Mouse (Mus musculus): ENCODE data around the gene 4930563M21Rik. TPM values are rescaled to one million over a fixed set of nuclear protein-coding genes. Genes with fewer than 3 reads are reported as not detected.

Gene 4930563M21Rik
- polyA plus RNA-seq (2014; fragmentation: Illumina TruSeq; extraction: RNeasy Lipid Tissue Mini Kit (QIAGEN cat#74804); ENCODE audit: low read depth, low replicate concordance): not detected

DNA sequence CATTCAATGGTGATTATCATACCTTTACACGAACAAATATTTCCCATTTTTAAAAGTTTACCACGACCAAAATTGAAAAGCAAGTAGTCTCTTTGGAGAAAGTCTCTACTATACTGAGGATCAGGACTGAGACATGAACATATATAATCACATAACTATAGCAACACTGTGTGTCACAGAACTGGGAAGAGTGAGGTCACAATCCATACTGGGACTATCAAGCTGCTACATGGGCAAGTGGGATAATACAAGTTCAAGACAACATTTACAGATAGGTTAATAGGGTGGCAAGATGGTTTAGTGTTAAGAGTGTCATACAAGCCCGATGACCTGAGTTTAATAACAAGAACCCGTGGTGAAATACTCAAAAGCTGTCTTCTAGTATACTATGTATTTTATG is at the start of gene 4930563M21Rik:
4930563M21Rik (minus strand) TSS at position 101 of the 400 bp plus-strand sequence.

DNA sequence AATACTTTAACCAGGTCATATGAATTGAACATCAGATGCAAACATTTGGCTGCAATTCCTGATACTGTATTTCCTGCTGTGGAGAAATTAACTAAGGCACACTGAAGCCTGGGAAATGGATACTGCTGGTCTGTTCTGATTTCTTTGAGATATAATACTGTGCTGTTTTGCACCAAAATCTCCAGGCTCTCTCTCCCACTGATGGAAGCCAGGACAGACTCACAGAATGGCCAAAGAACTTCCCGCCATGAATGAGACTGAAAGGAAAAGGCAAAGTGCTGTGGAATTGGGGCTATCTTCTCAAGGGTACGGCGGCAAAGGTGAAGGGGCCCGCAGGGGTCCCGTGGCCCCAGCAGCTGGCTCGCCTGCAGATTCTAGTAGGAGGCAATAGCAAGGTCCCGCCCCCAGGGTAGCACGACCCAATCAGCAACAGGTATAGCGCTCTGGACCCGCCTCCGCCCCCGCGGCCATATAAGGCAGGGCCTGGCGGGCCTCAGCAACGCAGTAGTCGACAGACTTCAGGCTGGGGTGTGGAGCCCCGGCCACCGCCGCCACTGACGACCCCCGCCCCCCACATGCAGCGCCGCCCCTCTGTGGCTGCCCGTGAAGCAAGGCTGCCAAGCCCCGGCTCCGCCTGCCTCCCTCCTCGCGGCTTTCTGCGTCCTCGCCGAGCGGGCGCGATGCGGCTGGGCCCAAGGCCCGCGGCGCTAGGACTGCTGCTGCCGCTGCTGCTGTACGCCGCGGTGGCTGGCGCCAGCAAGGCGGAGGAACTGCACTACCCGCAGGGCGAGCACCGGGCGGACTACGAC is 31.2 kb upstream of the 4930563M21Rik start, which contains the start of gene Rcn2:
Rcn2 (plus strand) TSS at position 474 of the 809 bp plus-strand sequence.

DNA sequence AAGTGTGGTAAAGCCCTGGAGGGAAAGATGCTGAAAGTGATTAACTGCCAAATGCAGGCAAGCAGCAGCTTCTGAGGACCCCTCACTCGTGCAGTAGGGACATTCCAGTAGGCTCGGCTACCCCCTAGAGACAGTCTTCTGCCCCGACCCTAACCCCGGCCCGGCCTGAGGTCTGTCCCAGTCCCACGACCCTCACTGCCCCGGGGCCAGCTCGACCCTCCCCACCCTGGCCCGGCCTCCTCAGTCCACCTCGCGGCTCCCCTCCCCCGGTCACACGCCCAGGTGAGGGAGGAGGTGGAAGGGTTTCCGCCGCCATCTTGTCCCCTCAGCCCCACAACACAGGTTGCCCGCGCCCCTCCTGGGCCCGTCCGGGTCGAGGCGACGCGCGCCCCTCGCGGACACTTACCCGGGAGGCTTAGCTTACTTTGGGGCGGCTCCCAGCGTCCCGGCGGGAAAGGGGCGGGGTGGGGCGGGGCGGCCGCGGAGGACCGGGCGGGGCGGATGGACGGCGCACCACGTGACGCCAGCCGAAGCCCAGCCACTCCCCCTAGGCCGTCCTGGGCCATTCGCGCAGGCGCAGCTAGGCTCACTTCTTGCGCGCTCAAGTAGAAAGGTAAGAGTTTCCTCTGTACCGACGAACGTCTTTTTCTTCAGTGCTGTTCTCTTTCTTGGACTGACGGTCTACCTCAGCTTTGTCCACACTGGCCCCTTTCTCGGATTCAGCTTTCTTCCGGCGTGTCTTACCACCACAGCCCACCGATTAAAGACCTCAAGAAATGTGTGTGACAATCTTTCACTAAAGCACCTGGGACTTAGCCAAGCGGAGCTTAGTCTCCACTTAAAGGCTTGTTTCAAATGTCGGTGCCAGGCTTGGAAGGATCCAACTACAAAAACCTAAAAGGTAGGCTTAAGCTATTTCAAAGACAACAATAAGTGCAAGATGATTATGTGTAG is 72.4 kb downstream of the 4930563M21Rik start, which contains the start of gene Scaper:
Scaper (minus strand) TSS at position 456 of the 954 bp plus-strand sequence.

Other genes with a start within 250 kb of the 4930563M21Rik start
- gene Scaper, start 72.4 kb downstream of the 4930563M21Rik start, polyA plus RNA-seq (2014; fragmentation: Illumina TruSeq; extraction: RNeasy Lipid Tissue Mini Kit (QIAGEN cat#74804); ENCODE audit: low read depth, low replicate concordance): 22.1 TPM
- gene Rcn2, start 31.3 kb upstream of the 4930563M21Rik start, polyA plus RNA-seq (2014; fragmentation: Illumina TruSeq; extraction: RNeasy Lipid Tissue Mini Kit (QIAGEN cat#74804); ENCODE audit: low read depth, low replicate concordance): 90.8 TPM
- not detected for gene Pstpip1, start 79.4 kb upstream of the 4930563M21Rik start, polyA plus RNA-seq (2014; fragmentation: Illumina TruSeq; extraction: RNeasy Lipid Tissue Mini Kit (QIAGEN cat#74804); ENCODE audit: low read depth, low replicate concordance)
- gene Tspan3, start 154.9 kb upstream of the 4930563M21Rik start, polyA plus RNA-seq (2014; fragmentation: Illumina TruSeq; extraction: RNeasy Lipid Tissue Mini Kit (QIAGEN cat#74804); ENCODE audit: low read depth, low replicate concordance): 374 TPM

Data from sigmoid colon, adult 10 weeks (tissue).